Mouse (Mus musculus): ENCODE measurements around the gene P3h4.
"Not testable (repeated sequence)": the region's sequence is repeated elsewhere in the genome, so short reads cannot be mapped to it uniquely, and the experiment has no call there.

P3h4 gene

GRCm38 (mm10) chr11:100391081-100391883 is 23.4 kb downstream of the P3h4 start:
- DNase-seq = peak; percentile 82 to 88

GRCm38 (mm10) chr11:100389931-100390445 is 24.6 kb downstream of the P3h4 start:
- DNase-seq = peak; percentile 50 to 67

- DNase-seq = peak; percentile 75 to 83
Measured at GRCm38 (mm10) chr11:100388588-100388987, 26.0 kb downstream of the P3h4 start.

- peak; percentile 78 to 86 for DNase-seq
Measured at GRCm38 (mm10) chr11:100387589-100388375, 26.9 kb downstream of the P3h4 start.

- DNase-seq = no peak
Measured at GRCm38 (mm10) chr11:100387111-100387510, 27.5 kb downstream of the P3h4 start.

GRCm38 (mm10) chr11:100386586-100386985 is 28.1 kb downstream of the P3h4 start:
- peak; percentile 59 to 73 for DNase-seq

GRCm38 (mm10) chr11:100385016-100385415 is 29.6 kb downstream of the P3h4 start:
- DNase-seq = no peak

GRCm38 (mm10) chr11:100382682-100383081 is 32.0 kb downstream of the P3h4 start:
- no peak for DNase-seq

GRCm38 (mm10) chr11:100379311-100379710 is 35.3 kb downstream of the P3h4 start:
- DNase-seq = no peak

- DNase-seq = no peak
Measured at GRCm38 (mm10) chr11:100378446-100378845, 36.2 kb downstream of the P3h4 start.

- DNase-seq = no peak
Measured at GRCm38 (mm10) chr11:100377989-100378388, 36.6 kb downstream of the P3h4 start.

GRCm38 (mm10) chr11:100376746-100377389 is 37.8 kb downstream of the P3h4 start:
- peak in 1 of 2 experiments; percentile 48 for DNase-seq

- no peak for DNase-seq
Measured at GRCm38 (mm10) chr11:100376005-100376404, 38.6 kb downstream of the P3h4 start.

GRCm38 (mm10) chr11:100375127-100375526 is 39.5 kb downstream of the P3h4 start:
- no peak for DNase-seq

- no peak for DNase-seq
Measured at GRCm38 (mm10) chr11:100371981-100372558, 42.6 kb downstream of the P3h4 start.

GRCm38 (mm10) chr11:100369822-100370221 is 44.8 kb downstream of the P3h4 start:
- no peak for DNase-seq

- no peak for DNase-seq
Measured at GRCm38 (mm10) chr11:100369145-100369544, 45.5 kb downstream of the P3h4 start.

GRCm38 (mm10) chr11:100362979-100363562 is 51.6 kb downstream of the P3h4 start:
- peak; percentile 87 to 89 for DNase-seq

GRCm38 (mm10) chr11:100362209-100362978 is 52.2 kb downstream of the P3h4 start:
- DNase-seq = peak; percentile 84 to 85

GRCm38 (mm10) chr11:100361059-100361458 is 53.6 kb downstream of the P3h4 start:
- DNase-seq = not testable (repeated sequence)

- DNase-seq = no peak
Measured at GRCm38 (mm10) chr11:100360175-100360574, 54.5 kb downstream of the P3h4 start.

All from kidney, postnatal 4 days (tissue).